14 mouse cellular contexts compared by ENCODE assay signal in the genomic region with DNA sequence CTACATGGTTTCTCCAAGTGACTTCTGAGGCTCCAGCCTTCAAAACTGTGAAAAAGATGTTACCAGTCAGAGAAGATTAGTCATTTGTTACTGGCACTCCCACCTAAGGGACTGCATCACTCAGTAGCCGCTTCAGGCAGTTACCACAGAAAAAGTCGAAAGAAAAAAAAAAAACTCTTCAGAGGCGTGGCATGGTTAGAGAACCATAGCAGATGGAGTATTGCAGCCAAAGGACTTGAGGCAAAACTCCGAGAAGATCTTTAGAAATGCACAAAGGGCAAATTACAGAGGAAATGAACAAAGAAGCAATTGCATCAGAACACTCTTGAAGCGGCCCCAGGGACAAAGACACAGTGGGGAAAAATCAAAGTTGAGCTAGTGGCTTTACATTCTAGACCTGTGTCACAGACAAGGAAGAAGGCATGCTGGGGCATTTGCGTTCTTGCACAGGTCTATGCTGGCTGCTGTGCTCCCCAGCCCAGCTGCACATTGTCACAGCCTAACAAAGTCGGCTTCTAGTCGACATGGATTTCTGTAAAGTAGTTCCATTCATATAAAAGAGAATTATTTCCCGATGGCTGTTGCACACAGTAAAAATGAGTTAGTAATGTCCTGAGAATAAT.
DNase-seq lines count a peak whose midpoint lies in the region; ATAC-seq and TF ChIP-seq lines count a peak whose summit lies in the region.
"Had no signal": no experiment of that assay in that cellular context is flagged by ENCODE, and none has a peak within 500 bp of the region (broad histone marks: within the 10 kb centered on the region; RNA-seq: fewer than 3 reads in every experiment).

No protein-coding gene starts in this region.

- no peaks in the 10 kb centered on the region for H3K9me3 ChIP-seq in forebrain, embryonic 10.5 days
- no peaks in the 10 kb centered on the region for H3K9me3 ChIP-seq in forebrain, embryonic 11.5 days (ENCODE audit: control insufficient read depth, low read length)
- no peaks in the 10 kb centered on the region for H3K9me3 ChIP-seq in heart, postnatal 0 days (replicated peaks; ENCODE audit: control insufficient read depth, low read length)
- no peaks in the 10 kb centered on the region for H3K9me3 ChIP-seq in embryonic facial prominence, embryonic 14.5 days (ENCODE audit: control insufficient read depth, low read length)
- no peaks in the 10 kb centered on the region for H3K9me3 ChIP-seq in hindbrain, embryonic 14.5 days (ENCODE audit: control insufficient read depth, low read length)
- H3K9me3 ChIP-seq: midbrain, embryonic 12.5 days had no signal

- no peaks in the 10 kb centered on the region for H3K27me3 ChIP-seq in forebrain, embryonic 10.5 days (ENCODE audit: poor library complexity, severe bottlenecking)
- no peaks in the 10 kb centered on the region for H3K27me3 ChIP-seq in forebrain, embryonic 11.5 days (ENCODE audit: control insufficient read depth, insufficient read depth, low read length)
- no peaks in the 10 kb centered on the region for H3K27me3 ChIP-seq in heart, postnatal 0 days (ENCODE audit: control insufficient read depth, insufficient read depth, low read length)
- H3K27me3 ChIP-seq in embryonic facial prominence, embryonic 14.5 days (replicated peaks; ENCODE audit: control insufficient read depth, insufficient read depth, low read length): no peaks in the 10 kb centered on the region
- no peaks in the 10 kb centered on the region for H3K27me3 ChIP-seq in hindbrain, embryonic 14.5 days (ENCODE audit: control insufficient read depth, insufficient read depth, low read length)
- H3K27me3 ChIP-seq: midbrain, embryonic 12.5 days had no signal

- H3K4me2 ChIP-seq in forebrain, embryonic 11.5 days (ENCODE audit: low read depth, low read length, severe bottlenecking): no peak overlapping the region
- no peak overlapping the region for H3K4me2 ChIP-seq in heart, postnatal 0 days (ENCODE audit: low read depth, low read length)
- no peak overlapping the region for H3K4me2 ChIP-seq in embryonic facial prominence, embryonic 14.5 days (ENCODE audit: low read depth, low read length)
- no peak overlapping the region for H3K4me2 ChIP-seq in hindbrain, embryonic 14.5 days (replicated peaks)
- H3K4me2 ChIP-seq: lung, embryonic 14.5 days; midbrain, embryonic 12.5 days had no signal

- peaks cover 9% of the 10 kb centered on the region for H3K4me1 ChIP-seq in forebrain, embryonic 10.5 days
- 0 out of 2 replicates have a peak, but pooled peaks cover 3% of the 10 kb centered on the region for H3K4me1 ChIP-seq in forebrain, embryonic 11.5 days (replicated peaks; ENCODE audit: control insufficient read depth, insufficient read depth, low read length)
- peaks cover 35% of the 10 kb centered on the region for H3K4me1 ChIP-seq in heart, postnatal 0 days (ENCODE audit: control insufficient read depth, insufficient read depth)
- H3K4me1 ChIP-seq in embryonic facial prominence, embryonic 14.5 days (ENCODE audit: control insufficient read depth, insufficient read depth, low read length): no peaks in the 10 kb centered on the region; the same call in 1 of the 2 replicates
- no peaks in the 10 kb centered on the region for H3K4me1 ChIP-seq in hindbrain, embryonic 14.5 days (replicated peaks; ENCODE audit: control insufficient read depth, insufficient read depth, low read length)

- TF ChIP-seq CTCF in heart, postnatal 0 days (IDR thresholded peaks at IDR 0.05; ENCODE audit: low read depth): no peak

- H3K4me3 ChIP-seq in forebrain, embryonic 10.5 days: no peak overlapping the region
- no peak overlapping the region for H3K4me3 ChIP-seq in forebrain, embryonic 11.5 days (ENCODE audit: low read depth, low read length)
- H3K4me3 ChIP-seq in heart, postnatal 0 days (ENCODE audit: low read depth, low read length): no peak overlapping the region
- H3K4me3 ChIP-seq in embryonic facial prominence, embryonic 14.5 days (ENCODE audit: low read depth, low read length): no peak overlapping the region
- H3K4me3 ChIP-seq in hindbrain, embryonic 14.5 days (replicated peaks; ENCODE audit: low read length): no peak overlapping the region
- H3K4me3 ChIP-seq: erythroblast, embryonic 14.5 days; midbrain, embryonic 12.5 days had no signal

- no peak overlapping the region for H3K9ac ChIP-seq in forebrain, embryonic 11.5 days (ENCODE audit: low read length)
- H3K9ac ChIP-seq in heart, postnatal 0 days (replicated peaks; ENCODE audit: low read depth, low read length): no peak overlapping the region
- no peak overlapping the region for H3K9ac ChIP-seq in embryonic facial prominence, embryonic 14.5 days (ENCODE audit: low read depth, low read length)
- no peak overlapping the region for H3K9ac ChIP-seq in hindbrain, embryonic 14.5 days
- H3K9ac ChIP-seq: lung, embryonic 14.5 days; midbrain, embryonic 12.5 days had no signal

- H3K36me3 ChIP-seq in forebrain, embryonic 10.5 days (replicated peaks): no peaks in the 10 kb centered on the region
- H3K36me3 ChIP-seq in forebrain, embryonic 11.5 days (ENCODE audit: control insufficient read depth, insufficient read depth, low read length): no peaks in the 10 kb centered on the region
- H3K36me3 ChIP-seq in heart, postnatal 0 days (replicated peaks; ENCODE audit: control insufficient read depth, insufficient read depth, low read length): peaks cover 27% of the 10 kb centered on the region
- no peaks in the 10 kb centered on the region for H3K36me3 ChIP-seq in embryonic facial prominence, embryonic 14.5 days (ENCODE audit: control insufficient read depth, insufficient read depth, low read length)
- no peaks in the 10 kb centered on the region for H3K36me3 ChIP-seq in hindbrain, embryonic 14.5 days (replicated peaks; ENCODE audit: control insufficient read depth, insufficient read depth)
- H3K36me3 ChIP-seq: midbrain, embryonic 12.5 days had no signal

- H3K27ac ChIP-seq in forebrain, embryonic 10.5 days: peak overlapping the region; percentile 30; the same call in 1 of the 2 replicates
- no peak overlapping the region for H3K27ac ChIP-seq in forebrain, embryonic 11.5 days (ENCODE audit: low read depth, low read length)
- 0 out of 2 replicates have a peak overlapping the region, but pooled peaks have one; percentile 62 for H3K27ac ChIP-seq in heart, postnatal 0 days (ENCODE audit: low read depth)
- no peak overlapping the region; the same call in 1 of the 2 replicates for H3K27ac ChIP-seq in embryonic facial prominence, embryonic 14.5 days (replicated peaks; ENCODE audit: low read depth, low read length)
- H3K27ac ChIP-seq in hindbrain, embryonic 14.5 days: no peak overlapping the region
- H3K27ac ChIP-seq: midbrain, embryonic 12.5 days had no signal

- DNase-seq in forebrain, embryonic 10.5 days (ENCODE audit: extremely low spot score, low spot score): no peak
- DNase-seq in forebrain, embryonic 11.5 days (ENCODE audit: low spot score): no peak
- no peak for DNase-seq in heart, postnatal 0 days (ENCODE audit: low spot score)
- no peak for DNase-seq in heart, adult 8-10 months (ENCODE audit: low spot score)
- peak; percentile 76 for DNase-seq in 3T3-L1 (ENCODE audit: low read depth, low spot score)
- peak; percentile 32 for DNase-seq in embryonic facial prominence, embryonic 14.5 days (ENCODE audit: low spot score)
- no peak for DNase-seq in gastrocnemius, adult 8-10 months (ENCODE audit: low spot score in 2 of 2)
- DNase-seq in hindbrain, embryonic 14.5 days (ENCODE audit: low spot score): no peak
- DNase-seq: adrenal gland, adult 8-10 months; gastrocnemius, postnatal 14 days; lung, embryonic 14.5 days had no signal

- no peak for ATAC-seq in forebrain, embryonic 11.5 days (replicated peaks; ENCODE audit: low FRiP score)
- no peak for ATAC-seq in heart, postnatal 0 days (ENCODE audit: insufficient read depth, low read depth)
- 0 out of 2 replicates have a peak, but pooled peaks have one; percentile 41 for ATAC-seq in embryonic facial prominence, embryonic 14.5 days (ENCODE audit: low read depth)
- no peak for ATAC-seq in hindbrain, embryonic 14.5 days (ENCODE audit: low FRiP score)
- ATAC-seq: intestine, embryonic 16.5 days had no signal

- WGBS in forebrain, embryonic 10.5 days: 49% methylated on average over 9 of the region's 9 CpGs
- 49% methylated on average over 9 of the region's 9 CpGs for WGBS in forebrain, embryonic 11.5 days
- WGBS in heart, postnatal 0 days: 55% methylated on average over 9 of the region's 9 CpGs
- WGBS in embryonic facial prominence, embryonic 14.5 days: 35% methylated on average over 9 of the region's 9 CpGs
- WGBS in hindbrain, embryonic 14.5 days: 31% methylated on average over 9 of the region's 9 CpGs

- TF ChIP-seq EP300 in heart, postnatal 0 days (IDR thresholded peaks at IDR 0.05; ENCODE audit: low read depth): no peak

Comparison
In these comparisons a context has a peak if more than half of its experiments do, and no peak if none do; other contexts are left out.
1. H3K27ac ChIP-seq: peak in forebrain, embryonic 10.5 days (single experiment) and heart, postnatal 0 days (single experiment); none in forebrain, embryonic 11.5 days (single experiment), embryonic facial prominence, embryonic 14.5 days (single experiment) and hindbrain, embryonic 14.5 days (single experiment).
2. DNase-seq: peak in 3T3-L1 (single experiment) and embryonic facial prominence, embryonic 14.5 days (single experiment); none in forebrain, embryonic 10.5 days (single experiment), forebrain, embryonic 11.5 days (single experiment), heart, postnatal 0 days (single experiment), heart, adult 8-10 months (single experiment), gastrocnemius, adult 8-10 months (0 of 2) and hindbrain, embryonic 14.5 days (single experiment).